Mouse (Mus musculus): ENCODE results near the gene Otulin. TPM values are rescaled to one million over a fixed set of nuclear protein-coding genes. Genes with fewer than 3 reads are reported as not detected.

Otulin gene
- total RNA-seq, 2 experiments from 2014 or later = 14.9 to 17.4 TPM

GRCm38 (mm10) chr15:27659592-27660244 is 29.2 kb upstream of the Otulin start:
- intact Hi-C loops (cut with DNase I; ENCODE audit: low total_unique reads) = loop anchor here (5.0 to 10.0 kb wide), 2 partner anchors 53 to 185 kb away; no protein-coding TSS in a partner anchor
- peak; percentile 88 for DNase-seq

- intact Hi-C loops (cut with DNase I; ENCODE audit: low total_unique reads) = loop anchor here (10.0 kb wide), 1 partner anchor 186 kb away; no protein-coding TSS in a partner anchor
- no peak for DNase-seq
Observed at GRCm38 (mm10) chr15:27659143-27659542, 28.6 kb upstream of the Otulin start.

DNA sequence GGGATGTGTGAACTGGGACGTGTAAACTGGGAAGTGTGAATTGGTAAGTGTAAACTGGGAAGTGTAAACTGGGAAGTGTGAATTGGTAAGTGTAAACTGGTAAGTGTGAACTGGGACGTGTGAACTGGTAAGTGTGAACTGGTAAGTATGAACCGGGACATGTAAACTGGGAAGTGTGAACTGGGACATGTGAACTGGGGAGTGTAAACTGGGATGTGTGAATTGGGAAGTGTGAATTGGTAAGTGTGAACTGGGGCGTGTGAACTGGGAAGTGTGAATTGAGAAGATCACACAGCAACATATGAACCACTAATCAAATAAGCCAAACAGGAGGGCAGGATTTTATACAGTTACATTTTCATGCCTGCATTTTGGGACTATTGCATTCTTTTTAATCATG is 27.9 kb upstream of the Otulin start:
- DNase-seq = no peak
- intact Hi-C loops (cut with DNase I; ENCODE audit: low total_unique reads) = loop anchor here (10.0 kb wide), 1 partner anchor 186 kb away; no protein-coding TSS in a partner anchor

DNA sequence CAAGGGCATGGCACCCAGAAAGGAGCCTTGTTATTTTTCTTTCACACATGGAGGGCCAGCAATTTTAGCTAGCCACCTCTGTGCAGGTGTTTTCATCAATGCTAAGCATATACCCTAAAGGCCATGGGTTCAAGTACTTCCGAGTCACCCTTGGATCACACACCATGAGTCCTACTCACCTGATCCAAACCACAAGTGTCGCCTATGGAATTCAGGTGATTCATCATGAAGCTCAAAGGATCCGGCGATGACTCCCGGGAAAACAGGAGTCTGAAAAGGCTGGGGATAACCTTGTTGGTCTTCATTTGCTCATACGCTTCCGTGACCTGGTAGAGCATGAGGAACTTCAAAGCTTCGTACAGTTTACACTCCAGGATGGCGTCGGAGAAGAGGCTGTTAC is 27.4 kb upstream of the Otulin start:
- no peak for DNase-seq
- intact Hi-C loops (cut with DNase I; ENCODE audit: low total_unique reads) = loop anchor here (10.0 kb wide), 1 partner anchor 187 kb away; no protein-coding TSS in a partner anchor

- intact Hi-C loops (cut with DNase I; ENCODE audit: low total_unique reads) = loop anchor here (10.0 kb wide), 1 partner anchor 188 kb away; no protein-coding TSS in a partner anchor
Observed at GRCm38 (mm10) chr15:27656626-27657025, 26.1 kb upstream of the Otulin start.

GRCm38 (mm10) chr15:27655015-27655414 is 24.5 kb upstream of the Otulin start:
- peak; percentile 49 for DNase-seq
- intact Hi-C loops (cut with DNase I; ENCODE audit: low total_unique reads) = loop anchor here (10.0 kb wide), 1 partner anchor 190 kb away; no protein-coding TSS in a partner anchor

More at GRCm38 (mm10) chr15:27656626-27657025, 26.1 kb upstream of the Otulin start:
- DNase-seq = no peak

- intact Hi-C loops (cut with DNase I; ENCODE audit: low total_unique reads) = loop anchor here (10.0 kb wide), 1 partner anchor 333 kb away; no protein-coding TSS in a partner anchor
- DNase-seq = no peak
Observed at GRCm38 (mm10) chr15:27647686-27648085, 17.2 kb upstream of the Otulin start.

DNA sequence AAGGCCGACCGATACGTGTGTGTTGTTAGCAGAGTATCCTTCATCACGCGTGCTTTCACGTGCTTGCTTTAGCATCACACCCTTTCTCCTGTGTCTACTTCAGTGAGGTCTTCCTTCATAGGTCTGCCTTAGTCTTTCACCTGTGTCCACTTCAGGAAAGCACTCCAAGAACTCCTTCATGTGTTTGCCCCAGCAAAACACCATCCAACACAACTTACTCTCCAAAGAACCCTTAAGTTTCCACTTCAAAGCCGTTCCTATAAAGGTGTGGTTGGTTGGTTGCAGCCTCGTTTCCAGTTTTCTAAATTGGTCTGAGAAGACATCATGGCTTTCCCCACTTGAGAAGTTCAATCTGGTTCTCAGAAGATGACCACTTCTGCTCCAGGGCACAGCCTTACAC is 16.2 kb upstream of the Otulin start:
- intact Hi-C loops (cut with DNase I; ENCODE audit: low total_unique reads) = loop anchor here (10.0 kb wide), 1 partner anchor 332 kb away; no protein-coding TSS in a partner anchor
- no peak for DNase-seq

DNA sequence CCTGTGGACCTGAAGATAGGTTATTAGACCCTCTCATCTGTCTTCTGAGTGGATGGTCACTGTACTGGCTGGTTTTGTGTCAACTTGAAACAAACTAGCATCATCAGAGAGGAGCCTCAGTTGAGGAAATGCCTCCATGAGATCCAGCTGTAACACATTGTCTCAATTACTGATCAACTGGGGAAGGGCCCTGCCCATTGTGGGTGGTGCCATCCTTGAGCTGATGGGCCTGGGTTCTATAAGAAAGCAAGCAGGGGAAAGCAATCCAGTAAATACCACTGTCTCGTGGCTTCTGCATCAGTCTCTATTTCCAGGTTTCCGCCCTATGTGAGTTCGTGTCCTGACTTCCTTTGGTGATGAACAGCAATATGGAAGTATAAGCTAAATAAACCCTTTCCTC is 14.8 kb upstream of the Otulin start:
- DNase-seq = no peak
- intact Hi-C loops (cut with DNase I; ENCODE audit: low total_unique reads) = loop anchor here (10.0 kb wide), 1 partner anchor 330 kb away; no protein-coding TSS in a partner anchor

- DNase-seq = no peak
- intact Hi-C loops (cut with DNase I; ENCODE audit: low total_unique reads) = loop anchor here (10.0 kb wide), 1 partner anchor 328 kb away; no protein-coding TSS in a partner anchor
Observed at GRCm38 (mm10) chr15:27642895-27643294, 12.4 kb upstream of the Otulin start.

GRCm38 (mm10) chr15:27641171-27641570 is 10.7 kb upstream of the Otulin start:
- DNase-seq = no peak
- intact Hi-C loops (cut with DNase I; ENCODE audit: low total_unique reads) = loop anchor here (10.0 kb wide), 1 partner anchor 326 kb away; no protein-coding TSS in a partner anchor

- intact Hi-C loops (cut with DNase I; ENCODE audit: low total_unique reads) = no loop called here
- DNase-seq = no peak
Observed at GRCm38 (mm10) chr15:27633941-27634900, 3.7 kb upstream of the Otulin start.

DNA sequence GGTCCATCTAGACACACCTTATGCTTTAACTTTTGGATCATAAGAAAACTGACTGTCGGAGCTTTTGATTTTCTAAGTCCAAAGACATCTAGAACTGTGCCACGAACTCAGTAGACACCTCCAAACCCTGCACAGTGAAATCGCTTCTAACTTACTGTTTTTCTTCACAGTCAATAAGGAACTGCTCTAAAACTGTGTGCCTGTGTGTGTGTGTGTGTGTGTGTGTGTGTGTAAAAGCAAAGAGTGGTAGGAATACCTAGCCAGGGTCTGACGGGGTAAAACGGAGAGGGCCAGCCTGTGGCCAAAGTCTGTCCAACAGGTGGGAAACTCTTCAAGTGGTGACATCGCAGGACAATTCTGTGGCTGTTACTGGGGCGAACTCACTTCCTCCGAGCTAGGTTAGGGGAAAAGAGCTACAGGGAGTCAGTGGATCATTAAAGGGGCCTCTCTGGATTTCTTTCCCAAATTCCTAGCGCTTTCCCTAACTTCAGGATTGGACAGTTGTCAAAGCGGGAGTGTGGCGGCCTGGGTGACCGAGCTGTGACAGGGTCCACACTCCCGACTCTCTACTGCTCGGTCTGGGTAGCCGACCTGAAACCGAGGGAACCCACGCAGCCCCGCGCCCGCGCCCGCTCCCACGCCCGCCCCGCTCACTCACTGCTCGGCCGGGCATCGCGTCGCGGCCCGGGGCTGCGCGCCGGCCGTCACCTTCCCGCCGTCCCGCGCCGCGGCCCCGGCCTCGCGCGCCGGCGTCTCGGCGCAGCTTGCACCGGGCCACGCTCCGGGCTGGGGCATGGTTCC is 493 bp downstream of the Otulin start:
- intact Hi-C loops (cut with DNase I; ENCODE audit: low total_unique reads) = no loop called here
- no peak for DNase-seq

- no peak for DNase-seq
- intact Hi-C loops (cut with DNase I; ENCODE audit: low total_unique reads) = no loop called here
Observed at GRCm38 (mm10) chr15:27629046-27629445, 1.4 kb downstream of the Otulin start.

GRCm38 (mm10) chr15:27627794-27628193 is 2.7 kb downstream of the Otulin start:
- no peak for DNase-seq
- intact Hi-C loops (cut with DNase I; ENCODE audit: low total_unique reads) = no loop called here

DNA sequence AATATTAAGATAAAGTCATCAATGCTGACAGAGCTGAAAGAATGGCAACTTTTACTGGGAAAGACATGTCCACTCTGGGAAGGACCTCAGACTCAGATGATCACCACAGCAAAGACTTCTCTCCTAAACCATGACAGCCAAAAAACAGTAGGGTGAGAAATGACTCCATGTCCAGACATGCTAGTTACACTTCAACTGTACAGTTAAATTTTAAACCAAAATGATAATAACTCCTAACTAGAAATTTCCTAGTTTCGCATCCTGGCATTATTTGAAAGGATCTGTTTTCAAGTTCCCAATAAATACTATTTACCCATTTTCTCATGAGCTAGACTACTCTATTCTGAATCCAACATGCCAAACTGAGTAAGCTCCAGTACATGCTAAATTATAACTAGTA is 4.2 kb downstream of the Otulin start:
- intact Hi-C loops (cut with DNase I; ENCODE audit: low total_unique reads) = no loop called here
- DNase-seq = no peak

- DNase-seq = no peak
- intact Hi-C loops (cut with DNase I; ENCODE audit: low total_unique reads) = no loop called here
Observed at GRCm38 (mm10) chr15:27625890-27626255, 4.6 kb downstream of the Otulin start.

DNA sequence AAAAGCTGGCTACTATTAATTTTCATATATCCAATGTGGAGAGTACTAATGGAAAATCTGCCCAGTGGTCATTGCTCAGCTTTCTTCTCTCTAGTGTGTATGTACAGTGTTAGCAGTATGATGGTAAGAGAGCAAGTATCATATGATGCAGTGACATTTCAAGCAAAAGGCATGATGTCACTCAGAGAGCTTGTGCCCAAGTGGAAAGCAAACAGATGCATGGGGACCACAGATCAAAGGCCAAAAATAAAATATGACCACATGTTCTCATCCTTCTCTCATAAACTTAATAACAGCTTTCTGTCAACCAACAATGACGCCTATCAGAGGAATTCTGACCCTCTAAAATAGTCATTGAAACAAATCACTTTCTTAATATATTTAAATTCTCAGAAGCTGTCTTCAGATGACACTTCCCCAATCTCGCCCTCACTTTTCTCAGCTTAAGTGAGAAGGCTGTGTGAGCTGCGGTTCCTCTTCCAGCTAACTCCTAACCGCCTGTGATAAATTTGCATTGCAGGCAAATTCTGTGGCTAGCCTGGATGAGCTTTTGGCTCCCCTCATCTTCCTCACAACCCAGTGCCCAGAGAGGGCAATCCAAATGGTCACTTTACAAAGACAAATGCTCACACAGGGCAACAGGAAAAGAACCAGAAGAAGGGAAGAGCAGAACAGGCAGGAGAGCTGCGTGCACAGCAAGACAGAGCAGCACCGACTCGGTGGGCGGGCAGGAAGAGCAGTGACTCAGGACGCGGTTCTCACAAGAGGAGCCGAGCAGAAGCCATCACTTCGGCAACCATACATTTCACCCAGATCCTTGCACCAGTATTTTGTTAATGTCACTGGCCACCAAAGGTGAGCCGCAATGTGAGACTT is 5.2 kb downstream of the Otulin start:
- DNase-seq = no peak
- intact Hi-C loops (cut with DNase I; ENCODE audit: low total_unique reads) = no loop called here

Data from gastrocnemius, postnatal 14 days (tissue).